Mouse (Mus musculus) limb, embryonic 12.5 days (tissue): ENCODE data around the gene Lypd6b. TPM values are rescaled to one million over a fixed set of nuclear protein-coding genes. Genes with fewer than 3 reads are reported as not detected.
A peak's percentile ranks its signal among the peaks of the same experiment; 100 is the strongest.

Experiments used
- ATAC-seq: fragments of 200-750 bp; cut with Nextera tagmentation; 2 replicates; pipeline ENCODE4 v1.8.0; 2017; ENCODE audit warnings: low read depth, moderate TSS enrichment; ENCODE audit not compliant: insufficient number of reproducible peaks, insufficient read depth, low FRiP score, low TSS enrichment
- H3K27ac ChIP-seq: fragments of 300-500 bp; sonication (generic); 2 replicates; pipeline ENCODE4 v1.5.1; 2016; ENCODE audit warnings: mild to moderate bottlenecking, moderate library complexity
- H3K27me3 ChIP-seq: fragments of 300-500 bp; sonication (generic); 2 replicates; pipeline ENCODE4 v1.6.1; 2016; ENCODE audit warnings: mild to moderate bottlenecking, moderate library complexity
- H3K36me3 ChIP-seq: fragments of 300-500 bp; sonication (generic); 2 replicates; pipeline ENCODE4 v1.6.1; 2016; ENCODE audit warnings: mild to moderate bottlenecking, moderate library complexity
- H3K4me1 ChIP-seq: fragments of 300-500 bp; sonication (generic); replicated peaks from 2 replicates; pipeline ENCODE4 v1.6.1; 2016
- H3K4me2 ChIP-seq: fragments of 300-500 bp; sonication (generic); 2 replicates; pipeline ENCODE4 v1.6.1; 2016; ENCODE audit warnings: mild to moderate bottlenecking, moderate library complexity
- H3K4me3 ChIP-seq: fragments of 300-500 bp; sonication (generic); replicated peaks from 2 replicates; pipeline ENCODE4 v1.5.1; 2016; ENCODE audit warnings: mild to moderate bottlenecking
- H3K9ac ChIP-seq: fragments of 300-500 bp; sonication (generic); replicated peaks from 2 replicates; pipeline ENCODE4 v1.6.1; 2016; ENCODE audit warnings: mild to moderate bottlenecking, moderate library complexity
- H3K9me3 ChIP-seq: fragments of 300-500 bp; sonication (generic); 2 replicates; pipeline ENCODE4 v1.6.1; 2016; ENCODE audit warnings: mild to moderate bottlenecking, moderate library complexity
- WGBS: fragments of 180-500 bp; shearing (Covaris S2); methylation state at CpG from one replicate; pipeline ENCODE4 v1.1.7; 2016; 5-methylcytosine and 5-hydroxymethylcytosine counted together
- polyA plus RNA-seq: library from polyadenylated mRNA; unstranded; fragments of >200 nt; fragmentation: Nextera tagmentation; extraction: Ambion mirVana; gene quantifications from 2 replicates; pipeline ENCODE4 v1.2.1, GENCODE M21; 2016

The Lypd6b gene
- polyA plus RNA-seq, 1 experiment from 2014 or later: 7.3 TPM

GRCm38 (mm10) chr2:49847831-49848230 lies 60.3 kb downstream of the Lypd6b start:
- no peak overlapping the region for H3K9ac ChIP-seq
- no peaks in the 10 kb centered on the region for H3K9me3 ChIP-seq
- H3K4me2 ChIP-seq: no peak overlapping the region
- H3K27ac ChIP-seq: no peak overlapping the region
- H3K36me3 ChIP-seq: no peaks in the 10 kb centered on the region
- ATAC-seq: no peak
- no peaks in the 10 kb centered on the region for H3K4me1 ChIP-seq
- WGBS: 68% methylated on average over 2 of the region's 2 CpGs
- no peak overlapping the region for H3K4me3 ChIP-seq
- no peaks in the 10 kb centered on the region for H3K27me3 ChIP-seq

- H3K4me2 ChIP-seq: no peak overlapping the region
- H3K27ac ChIP-seq: no peak overlapping the region
- no peaks in the 10 kb centered on the region for H3K4me1 ChIP-seq
- H3K36me3 ChIP-seq: no peaks in the 10 kb centered on the region
- no peak for ATAC-seq
- no peak overlapping the region for H3K4me3 ChIP-seq
- H3K9me3 ChIP-seq: no peaks in the 10 kb centered on the region
- H3K27me3 ChIP-seq: no peaks in the 10 kb centered on the region
- WGBS: 93% methylated on average over 1 of the region's 1 CpGs
- H3K9ac ChIP-seq: no peak overlapping the region
Observed at GRCm38 (mm10) chr2:49849771-49850170, 62.3 kb downstream of the Lypd6b start.

- Histone ChIP-seq H3K27ac (no peak overlapping the region), H3K9ac (no peak overlapping the region), H3K27me3 (no peaks in the 10 kb centered on the region), H3K4me2 (no peak overlapping the region), H3K9me3 (no peaks in the 10 kb centered on the region), H3K4me3 (no peak overlapping the region), H3K36me3 (no peaks in the 10 kb centered on the region), H3K4me1 (no peaks in the 10 kb centered on the region)
- ATAC-seq: no peak
Observed at GRCm38 (mm10) chr2:49851977-49852376, 64.5 kb downstream of the Lypd6b start.

GRCm38 (mm10) chr2:49856161-49856564 lies 68.7 kb downstream of the Lypd6b start:
- H3K4me2 ChIP-seq: no peak overlapping the region
- WGBS: 52% methylated on average over 10 of the region's 10 CpGs
- H3K4me3 ChIP-seq: no peak overlapping the region
- no peak overlapping the region for H3K27ac ChIP-seq
- H3K9me3 ChIP-seq: no peaks in the 10 kb centered on the region
- ATAC-seq: no peak
- no peak overlapping the region for H3K9ac ChIP-seq
- H3K36me3 ChIP-seq: no peaks in the 10 kb centered on the region
- peaks cover 8% of the 10 kb centered on the region for H3K4me1 ChIP-seq
- H3K27me3 ChIP-seq: 0 out of 2 replicates have a peak, but pooled peaks cover 2% of the 10 kb centered on the region

DNA sequence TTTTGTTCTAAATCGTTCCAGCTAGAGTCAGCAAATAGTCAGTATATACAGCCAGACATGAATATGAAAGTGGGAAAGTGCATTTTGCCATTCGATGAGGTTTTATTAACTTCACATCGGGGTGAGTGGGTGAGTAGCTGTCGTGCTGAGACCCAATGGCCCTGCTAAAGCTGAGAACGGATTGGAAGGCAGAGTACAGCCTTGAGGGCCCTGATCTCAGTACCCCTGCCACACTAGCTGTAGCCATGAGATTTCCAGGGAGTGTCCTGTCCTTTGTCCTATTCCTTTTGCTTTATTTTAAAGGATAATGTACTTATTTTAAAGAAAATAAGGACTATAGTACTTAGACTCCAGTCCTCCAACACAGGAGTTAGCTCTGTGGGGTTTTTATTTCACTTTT lies 69.1 kb downstream of the Lypd6b start:
- 82% methylated on average over 5 of the region's 5 CpGs for WGBS
- Histone ChIP-seq H3K4me2 (no peak overlapping the region), H3K9ac (no peak overlapping the region), H3K4me1 (peaks cover 11% of the 10 kb centered on the region), H3K9me3 (no peaks in the 10 kb centered on the region), H3K36me3 (no peaks in the 10 kb centered on the region), H3K27me3 (0 out of 2 replicates have a peak, but pooled peaks cover 3% of the 10 kb centered on the region), H3K27ac (no peak overlapping the region), H3K4me3 (no peak overlapping the region)
- ATAC-seq: no peak

- Histone ChIP-seq H3K4me2 (peak overlapping the region; percentile 23; the same call in 1 of the 2 replicates), H3K9ac (no peak overlapping the region), H3K27ac (no peak overlapping the region), H3K4me3 (no peak overlapping the region), H3K4me1 (peaks cover 11% of the 10 kb centered on the region), H3K9me3 (no peaks in the 10 kb centered on the region), H3K36me3 (no peaks in the 10 kb centered on the region), H3K27me3 (peaks cover 8% of the 10 kb centered on the region; the same call in 1 of the 2 replicates)
- WGBS: 37% methylated on average over 11 of the region's 11 CpGs
- no peak for ATAC-seq
Observed at GRCm38 (mm10) chr2:49860219-49860962, 72.9 kb downstream of the Lypd6b start.

- Histone ChIP-seq H3K4me3 (no peak overlapping the region), H3K9ac (no peak overlapping the region), H3K36me3 (no peaks in the 10 kb centered on the region), H3K27me3 (peaks cover 8% of the 10 kb centered on the region; the same call in 1 of the 2 replicates), H3K9me3 (no peaks in the 10 kb centered on the region), H3K4me1 (peaks cover 11% of the 10 kb centered on the region), H3K4me2 (peak overlapping the region; percentile 23; the same call in 1 of the 2 replicates), H3K27ac (no peak overlapping the region)
- WGBS: 27% methylated on average over 10 of the region's 12 CpGs
- no peak for ATAC-seq
Observed at GRCm38 (mm10) chr2:49860969-49861592, 73.6 kb downstream of the Lypd6b start.

- peaks cover 8% of the 10 kb centered on the region; the same call in 1 of the 2 replicates for H3K27me3 ChIP-seq
- no peak for ATAC-seq
- no peaks in the 10 kb centered on the region for H3K9me3 ChIP-seq
- 61% methylated on average over 8 of the region's 8 CpGs for WGBS
- H3K36me3 ChIP-seq: no peaks in the 10 kb centered on the region
- no peak overlapping the region for H3K9ac ChIP-seq
- no peak overlapping the region for H3K4me3 ChIP-seq
- no peak overlapping the region for H3K4me2 ChIP-seq
- no peak overlapping the region for H3K27ac ChIP-seq
- H3K4me1 ChIP-seq: peaks cover 11% of the 10 kb centered on the region
Observed at GRCm38 (mm10) chr2:49861658-49862057, 74.2 kb downstream of the Lypd6b start.

GRCm38 (mm10) chr2:49868116-49868858 lies 80.8 kb downstream of the Lypd6b start:
- WGBS: 87% methylated on average over 9 of the region's 9 CpGs
- Histone ChIP-seq H3K27me3 (peaks cover 4% of the 10 kb centered on the region; the same call in 1 of the 2 replicates), H3K4me3 (no peak overlapping the region), H3K9me3 (no peaks in the 10 kb centered on the region), H3K27ac (no peak overlapping the region), H3K36me3 (no peaks in the 10 kb centered on the region), H3K4me1 (0 out of 2 replicates have a peak, but pooled peaks cover 4% of the 10 kb centered on the region), H3K4me2 (no peak overlapping the region), H3K9ac (no peak overlapping the region)
- ATAC-seq: no peak

- Histone ChIP-seq H3K4me3 (no peak overlapping the region), H3K27ac (no peak overlapping the region), H3K9ac (no peak overlapping the region), H3K4me2 (no peak overlapping the region), H3K36me3 (no peaks in the 10 kb centered on the region), H3K4me1 (0 out of 2 replicates have a peak, but pooled peaks cover 4% of the 10 kb centered on the region), H3K9me3 (no peaks in the 10 kb centered on the region), H3K27me3 (no peaks in the 10 kb centered on the region)
- ATAC-seq: no peak
- WGBS: 82% methylated on average over 7 of the region's 7 CpGs
Observed at GRCm38 (mm10) chr2:49869044-49869443, 81.6 kb downstream of the Lypd6b start.
